Mouse (Mus musculus): ENCODE measurements around the gene Shroom3. TPM values are rescaled to one million over a fixed set of nuclear protein-coding genes. Genes with fewer than 3 reads are reported as not detected.

Gene Shroom3
- polyA plus RNA-seq, 1 experiment from 2014 or later, result 3.8 TPM

DNA sequence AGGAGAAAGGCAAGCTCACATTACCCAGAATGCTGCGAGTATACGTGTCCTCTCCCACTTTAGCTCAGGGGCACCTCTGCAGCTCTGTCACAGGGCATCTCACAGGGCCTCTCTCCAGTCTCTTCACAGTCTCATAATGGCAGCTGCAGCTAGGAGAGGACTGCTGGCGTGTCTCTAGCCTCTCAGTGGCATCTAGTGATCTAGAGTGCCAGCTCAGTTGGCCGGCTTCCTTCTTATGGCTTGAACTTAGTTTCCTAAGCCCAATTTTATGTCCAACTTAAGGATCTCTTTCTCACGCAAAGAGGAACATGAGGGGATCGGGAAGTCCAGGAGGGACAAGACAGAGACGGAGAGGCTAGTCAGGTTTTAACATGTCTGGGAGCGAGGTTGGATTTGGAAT is 252.6 kb downstream of the Shroom3 start:
- H3K4me3 ChIP-seq (ENCODE audit: low read depth, low read length), result no peak overlapping the region
- no peak overlapping the region for H3K27ac ChIP-seq (replicated peaks; ENCODE audit: low read depth, low read length)
- 84% methylated on average over 8 of the region's 8 CpGs for WGBS
- no peaks in the 10 kb centered on the region for H3K27me3 ChIP-seq (ENCODE audit: control insufficient read depth, insufficient read depth, low read length)
- DNase-seq (ENCODE audit: low spot score) (no peak), ATAC-seq (ENCODE audit: insufficient number of reproducible peaks, low FRiP score, low TSS enrichment, low read depth) (no peak)
- H3K4me1 ChIP-seq (ENCODE audit: control insufficient read depth, insufficient read depth, low read length), result no peaks in the 10 kb centered on the region
- H3K36me3 ChIP-seq (ENCODE audit: control insufficient read depth, insufficient read depth, low read length), result peaks cover 7% of the 10 kb centered on the region; the same call in 1 of the 2 replicates
- no peak overlapping the region for H3K4me2 ChIP-seq (ENCODE audit: low read depth, severe bottlenecking)
- H3K9me3 ChIP-seq (ENCODE audit: control insufficient read depth, low read length), result no peaks in the 10 kb centered on the region
- no peak overlapping the region for H3K9ac ChIP-seq (ENCODE audit: low read length)

GRCm38 (mm10) chr5:92937701-92938100 is 254.5 kb downstream of the Shroom3 start:
- H3K27ac ChIP-seq (replicated peaks; ENCODE audit: low read depth, low read length), result no peak overlapping the region
- H3K9me3 ChIP-seq (ENCODE audit: control insufficient read depth, low read length), result peaks cover 17% of the 10 kb centered on the region
- no peak overlapping the region for H3K4me3 ChIP-seq (ENCODE audit: low read depth, low read length)
- 72% methylated on average over 4 of the region's 4 CpGs for WGBS
- no peak overlapping the region for H3K4me2 ChIP-seq (ENCODE audit: low read depth, severe bottlenecking)
- H3K27me3 ChIP-seq (ENCODE audit: control insufficient read depth, insufficient read depth, low read length), result no peaks in the 10 kb centered on the region
- no peak for DNase-seq (ENCODE audit: low spot score)
- H3K4me1 ChIP-seq (ENCODE audit: control insufficient read depth, insufficient read depth, low read length), result no peaks in the 10 kb centered on the region
- no peak overlapping the region for H3K9ac ChIP-seq (ENCODE audit: low read length)
- H3K36me3 ChIP-seq (ENCODE audit: control insufficient read depth, insufficient read depth, low read length), result peaks cover 25% of the 10 kb centered on the region
- no peak for ATAC-seq (ENCODE audit: insufficient number of reproducible peaks, low FRiP score, low TSS enrichment, low read depth)

DNA sequence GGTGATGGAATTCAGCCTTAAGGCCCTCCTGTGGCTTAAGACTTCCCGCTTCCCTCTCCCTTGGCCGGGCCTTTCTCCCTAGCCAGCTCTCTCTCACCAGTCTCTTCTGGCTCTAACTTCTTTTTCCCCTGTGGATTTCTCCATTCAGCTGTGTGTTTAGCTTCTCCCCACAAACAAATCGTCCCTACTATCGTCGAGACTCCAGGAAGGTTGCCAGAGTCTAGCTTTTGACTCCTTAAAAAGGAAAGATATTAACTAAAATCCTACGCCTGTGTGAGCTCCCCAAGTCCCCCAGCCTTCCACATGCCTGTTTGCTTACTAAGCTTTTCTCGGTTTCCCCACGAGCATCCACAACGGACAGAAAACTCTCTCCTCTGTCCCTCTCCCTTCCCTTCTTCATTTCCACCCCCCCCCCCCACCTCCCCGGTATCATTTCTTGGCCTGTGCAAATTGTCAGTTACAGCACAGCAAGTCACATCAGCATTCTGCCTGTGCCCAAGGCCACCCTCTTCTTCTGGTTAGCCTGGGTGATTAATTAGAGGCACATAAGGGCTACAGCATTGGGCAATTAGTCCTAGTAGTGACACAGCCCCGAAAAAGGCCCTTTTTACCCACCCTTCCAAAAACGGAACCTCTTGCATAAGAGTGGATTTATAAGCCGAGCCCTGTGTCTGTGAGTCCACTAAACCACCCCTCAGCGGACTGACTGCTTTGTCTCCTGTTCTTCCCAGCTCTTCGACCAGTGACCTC is 256.2 kb downstream of the Shroom3 start:
- Histone ChIP-seq H3K4me2 (ENCODE audit: low read depth, severe bottlenecking) (no peak overlapping the region), H3K27ac (replicated peaks; ENCODE audit: low read depth, low read length) (no peak overlapping the region), H3K36me3 (ENCODE audit: control insufficient read depth, insufficient read depth, low read length) (peaks cover 29% of the 10 kb centered on the region), H3K9ac (ENCODE audit: low read length) (no peak overlapping the region), H3K27me3 (ENCODE audit: control insufficient read depth, insufficient read depth, low read length) (no peaks in the 10 kb centered on the region), H3K4me1 (ENCODE audit: control insufficient read depth, insufficient read depth, low read length) (no peaks in the 10 kb centered on the region), H3K9me3 (ENCODE audit: control insufficient read depth, low read length) (peaks cover 20% of the 10 kb centered on the region), H3K4me3 (ENCODE audit: low read depth, low read length) (no peak overlapping the region)
- ATAC-seq (ENCODE audit: insufficient number of reproducible peaks, low FRiP score, low TSS enrichment, low read depth) (no peak), DNase-seq (ENCODE audit: low spot score) (no peak)
- 92% methylated on average over 15 of the region's 15 CpGs for WGBS

DNA sequence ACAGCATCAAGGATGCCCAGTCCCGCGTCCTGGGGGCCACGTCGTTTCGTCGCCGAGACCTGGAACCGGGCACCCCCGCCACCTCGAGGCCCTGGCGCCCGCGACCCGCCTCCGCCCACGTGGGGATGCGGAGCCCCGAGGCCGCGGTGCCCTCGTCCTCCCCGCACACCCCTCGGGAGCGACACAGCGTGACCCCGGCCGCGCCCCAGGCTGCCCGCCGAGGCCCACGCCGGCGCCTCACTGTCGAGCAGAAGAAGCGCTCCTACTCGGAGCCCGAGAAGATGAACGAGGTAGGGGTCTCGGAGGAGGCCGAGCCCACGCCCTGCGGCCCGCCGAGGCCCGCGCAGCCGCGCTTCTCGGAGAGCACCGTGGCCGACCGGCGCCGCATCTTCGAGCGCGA is 258.9 kb downstream of the Shroom3 start:
- DNase-seq (ENCODE audit: low spot score), result no peak
- Histone ChIP-seq H3K4me3 (ENCODE audit: low read depth, low read length) (no peak overlapping the region), H3K36me3 (ENCODE audit: control insufficient read depth, insufficient read depth, low read length) (peaks cover 29% of the 10 kb centered on the region), H3K27me3 (ENCODE audit: control insufficient read depth, insufficient read depth, low read length) (no peaks in the 10 kb centered on the region), H3K9me3 (ENCODE audit: control insufficient read depth, low read length) (peaks cover 20% of the 10 kb centered on the region), H3K4me1 (ENCODE audit: control insufficient read depth, insufficient read depth, low read length) (no peaks in the 10 kb centered on the region), H3K9ac (ENCODE audit: low read length) (no peak overlapping the region), H3K27ac (replicated peaks; ENCODE audit: low read depth, low read length) (no peak overlapping the region), H3K4me2 (ENCODE audit: low read depth, severe bottlenecking) (no peak overlapping the region)
- no peak for ATAC-seq (ENCODE audit: insufficient number of reproducible peaks, low FRiP score, low TSS enrichment, low read depth)
- WGBS, result 88% methylated on average over 57 of the region's 57 CpGs

DNA sequence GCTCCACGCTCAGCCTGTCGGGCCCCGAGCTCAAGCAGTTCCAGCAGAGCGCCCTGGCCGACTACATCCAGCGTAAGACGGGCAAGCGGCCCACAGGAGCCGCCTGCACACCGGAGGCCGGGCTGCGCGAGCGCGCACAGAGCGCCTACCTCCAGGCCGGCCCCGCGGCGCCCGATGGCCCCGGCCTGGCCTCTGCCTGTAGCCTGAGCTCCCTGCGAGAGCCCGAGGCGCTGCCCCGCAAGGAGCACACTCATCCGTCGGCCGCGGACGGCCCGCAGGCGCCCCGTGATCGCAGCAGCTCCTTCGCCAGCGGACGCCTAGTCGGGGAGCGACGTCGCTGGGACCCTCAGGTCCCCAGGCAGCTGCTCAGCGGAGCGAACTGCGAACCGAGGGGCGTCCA is 259.3 kb downstream of the Shroom3 start:
- Histone ChIP-seq H3K4me3 (ENCODE audit: low read depth, low read length) (no peak overlapping the region), H3K27ac (replicated peaks; ENCODE audit: low read depth, low read length) (no peak overlapping the region), H3K9me3 (ENCODE audit: control insufficient read depth, low read length) (peaks cover 20% of the 10 kb centered on the region), H3K9ac (ENCODE audit: low read length) (no peak overlapping the region), H3K27me3 (ENCODE audit: control insufficient read depth, insufficient read depth, low read length) (no peaks in the 10 kb centered on the region), H3K36me3 (ENCODE audit: control insufficient read depth, insufficient read depth, low read length) (peaks cover 29% of the 10 kb centered on the region), H3K4me1 (ENCODE audit: control insufficient read depth, insufficient read depth, low read length) (no peaks in the 10 kb centered on the region), H3K4me2 (ENCODE audit: low read depth, severe bottlenecking) (no peak overlapping the region)
- ATAC-seq (ENCODE audit: insufficient number of reproducible peaks, low FRiP score, low TSS enrichment, low read depth), result no peak
- 94% methylated on average over 47 of the region's 47 CpGs for WGBS
- no peak for DNase-seq (ENCODE audit: low spot score)

DNA sequence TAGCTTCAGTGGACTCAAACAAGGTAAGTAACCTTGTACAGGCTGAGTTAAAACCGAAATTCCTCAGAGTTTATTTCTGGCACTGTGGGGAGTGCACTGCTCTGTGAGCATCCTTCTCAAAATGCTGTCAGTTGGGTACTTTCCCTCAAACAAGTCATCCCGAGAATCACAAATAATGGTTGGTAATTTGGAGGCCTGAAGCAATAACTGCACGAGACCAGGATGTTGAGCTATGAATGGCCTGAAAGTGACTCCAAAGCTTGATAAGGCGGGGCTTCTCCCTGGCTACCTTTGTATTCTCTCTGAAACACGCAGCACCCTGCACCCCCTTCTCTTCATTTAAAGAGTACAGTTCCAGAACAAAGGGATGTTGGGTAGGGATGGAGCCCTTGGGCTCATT is 261.6 kb downstream of the Shroom3 start:
- Histone ChIP-seq H3K27me3 (ENCODE audit: control insufficient read depth, insufficient read depth, low read length) (no peaks in the 10 kb centered on the region), H3K9me3 (ENCODE audit: control insufficient read depth, low read length) (peaks cover 20% of the 10 kb centered on the region), H3K4me3 (ENCODE audit: low read depth, low read length) (no peak overlapping the region), H3K9ac (ENCODE audit: low read length) (no peak overlapping the region), H3K4me1 (ENCODE audit: control insufficient read depth, insufficient read depth, low read length) (no peaks in the 10 kb centered on the region), H3K27ac (replicated peaks; ENCODE audit: low read depth, low read length) (no peak overlapping the region), H3K36me3 (ENCODE audit: control insufficient read depth, insufficient read depth, low read length) (peaks cover 29% of the 10 kb centered on the region), H3K4me2 (ENCODE audit: low read depth, severe bottlenecking) (no peak overlapping the region)
- DNase-seq (ENCODE audit: low spot score) (no peak), ATAC-seq (ENCODE audit: insufficient number of reproducible peaks, low FRiP score, low TSS enrichment, low read depth) (no peak)
- 83% methylated on average over 5 of the region's 5 CpGs for WGBS

DNA sequence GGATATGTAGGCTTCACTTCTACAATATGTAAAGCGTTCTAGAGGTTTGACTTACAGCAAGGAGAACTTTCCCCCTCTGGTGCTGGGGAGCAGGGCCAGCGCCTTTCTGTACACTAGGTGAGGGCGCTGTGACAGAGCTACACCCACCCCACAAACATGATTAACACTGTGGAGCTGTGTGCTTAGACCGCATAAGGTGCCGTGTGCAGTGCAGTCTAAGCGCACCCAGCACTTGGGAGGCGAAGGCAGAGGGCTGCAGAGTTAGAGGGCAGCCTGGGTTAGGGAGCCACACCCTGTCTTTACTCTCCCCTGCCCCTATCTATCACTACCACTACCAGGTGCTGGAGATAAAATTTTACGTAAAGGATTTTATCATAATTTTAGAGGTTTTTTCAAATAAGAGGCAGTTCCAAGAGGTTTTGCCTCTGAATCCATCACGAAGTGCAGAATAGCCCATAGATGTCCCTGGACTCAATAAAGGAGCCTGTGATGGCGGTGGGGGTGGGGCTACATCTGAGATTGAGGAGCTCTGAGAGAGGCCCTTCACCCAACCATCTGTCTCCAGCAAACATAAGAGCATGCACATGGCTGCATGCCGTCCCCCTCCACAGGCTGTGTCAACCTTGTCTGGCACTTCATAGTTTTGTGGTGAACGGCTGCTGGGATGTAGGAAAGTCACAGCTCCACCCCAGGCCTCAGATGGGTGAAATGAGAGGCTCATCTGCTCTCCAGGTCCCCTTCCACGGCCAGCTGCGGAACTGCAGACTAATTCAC is 265.9 kb downstream of the Shroom3 start:
- 74% methylated on average over 14 of the region's 14 CpGs for WGBS
- Histone ChIP-seq H3K4me1 (ENCODE audit: control insufficient read depth, insufficient read depth, low read length) (no peaks in the 10 kb centered on the region), H3K4me2 (ENCODE audit: low read depth, severe bottlenecking) (no peak overlapping the region), H3K9ac (ENCODE audit: low read length) (no peak overlapping the region), H3K9me3 (ENCODE audit: control insufficient read depth, low read length) (no peaks in the 10 kb centered on the region), H3K36me3 (ENCODE audit: control insufficient read depth, insufficient read depth, low read length) (no peaks in the 10 kb centered on the region; the same call in 1 of the 2 replicates), H3K4me3 (ENCODE audit: low read depth, low read length) (no peak overlapping the region), H3K27ac (replicated peaks; ENCODE audit: low read depth, low read length) (no peak overlapping the region), H3K27me3 (ENCODE audit: control insufficient read depth, insufficient read depth, low read length) (no peaks in the 10 kb centered on the region)
- ATAC-seq (ENCODE audit: insufficient number of reproducible peaks, low FRiP score, low TSS enrichment, low read depth) (no peak), DNase-seq (ENCODE audit: low spot score) (no peak)

DNA sequence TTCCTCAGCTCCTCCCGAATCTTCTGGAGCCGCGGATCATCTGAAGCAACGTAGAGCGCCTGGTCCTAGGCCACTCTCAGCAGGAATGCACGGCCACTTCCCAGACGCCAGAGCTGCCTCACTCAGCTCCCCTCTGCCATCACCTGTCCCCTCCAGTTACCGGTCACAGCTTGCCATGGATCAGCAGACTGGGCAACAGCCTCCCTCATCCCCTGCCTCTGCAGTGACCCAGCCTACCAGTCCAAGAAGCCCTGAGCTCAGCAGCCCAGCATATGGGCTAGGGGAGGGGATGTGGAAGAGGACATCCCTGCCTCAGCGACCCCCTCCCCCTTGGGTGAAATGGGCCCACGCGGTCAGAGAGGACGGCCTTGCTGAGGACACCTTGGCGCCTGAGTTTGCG is 267.3 kb downstream of the Shroom3 start:
- Histone ChIP-seq H3K27me3 (ENCODE audit: control insufficient read depth, insufficient read depth, low read length) (no peaks in the 10 kb centered on the region), H3K27ac (replicated peaks; ENCODE audit: low read depth, low read length) (no peak overlapping the region), H3K4me1 (ENCODE audit: control insufficient read depth, insufficient read depth, low read length) (no peaks in the 10 kb centered on the region), H3K36me3 (ENCODE audit: control insufficient read depth, insufficient read depth, low read length) (no peaks in the 10 kb centered on the region; the same call in 1 of the 2 replicates), H3K9me3 (ENCODE audit: control insufficient read depth, low read length) (no peaks in the 10 kb centered on the region), H3K4me2 (ENCODE audit: low read depth, severe bottlenecking) (no peak overlapping the region), H3K9ac (ENCODE audit: low read length) (no peak overlapping the region), H3K4me3 (ENCODE audit: low read depth, low read length) (no peak overlapping the region)
- ATAC-seq (ENCODE audit: insufficient number of reproducible peaks, low FRiP score, low TSS enrichment, low read depth) (no peak), DNase-seq (ENCODE audit: low spot score) (no peak)
- 88% methylated on average over 14 of the region's 14 CpGs for WGBS
